Mouse (Mus musculus): ENCODE results near the gene Duoxa2. TPM values are rescaled to one million over a fixed set of nuclear protein-coding genes. Genes with fewer than 3 reads are reported as not detected.

Gene Duoxa2
- polyA plus RNA-seq (2014; fragmentation: Nextera tagmentation; extraction: Ambion mirVana) = not detected in 2 replicates

- H3K4me1 ChIP-seq (ENCODE audit: control insufficient read depth, insufficient read depth, low read length) = peaks cover 8% of the 10 kb centered on the region; the same call in 1 of the 2 replicates
- WGBS = 2% methylated on average over 43 of the region's 43 CpGs
Observed at GRCm38 (mm10) chr2:122298596-122299490, at the start of gene Duoxa2. Gene Duoxa2, plus strand, starts transcription at chr2:122298900.

GRCm38 (mm10) chr2:122255997-122256396 lies 42.7 kb upstream of the Duoxa2 start:
- ATAC-seq (ENCODE audit: insufficient number of reproducible peaks, low FRiP score, low TSS enrichment, low read depth) = no peak
- 94% methylated on average over 5 of the region's 5 CpGs for WGBS
- Histone ChIP-seq H3K36me3 (ENCODE audit: control insufficient read depth, insufficient read depth, low read length) (no peaks in the 10 kb centered on the region), H3K9ac (ENCODE audit: low read length) (no peak overlapping the region), H3K9me3 (ENCODE audit: control insufficient read depth, low read length) (no peaks in the 10 kb centered on the region), H3K4me2 (ENCODE audit: low read depth, severe bottlenecking) (no peak overlapping the region), H3K27ac (replicated peaks; ENCODE audit: low read depth, low read length) (no peak overlapping the region), H3K4me3 (ENCODE audit: low read depth, low read length) (no peak overlapping the region), H3K27me3 (ENCODE audit: control insufficient read depth, insufficient read depth, low read length) (no peaks in the 10 kb centered on the region), H3K4me1 (ENCODE audit: control insufficient read depth, insufficient read depth, low read length) (no peaks in the 10 kb centered on the region)
- no peak for DNase-seq (ENCODE audit: low spot score)

More at GRCm38 (mm10) chr2:122298596-122299490, at the start of gene Duoxa2:
- Histone ChIP-seq H3K9me3 (ENCODE audit: control insufficient read depth, low read length) (no peaks in the 10 kb centered on the region), H3K4me2 (ENCODE audit: low read depth, severe bottlenecking) (peak within 1 kb of the TSS; percentile 31), H3K36me3 (ENCODE audit: control insufficient read depth, insufficient read depth, low read length) (no peaks in the 10 kb centered on the region), H3K4me3 (ENCODE audit: low read depth, low read length) (peak within 1 kb of the TSS; percentile 15; the same call in 1 of the 2 replicates), H3K27ac (replicated peaks; ENCODE audit: low read depth, low read length) (no peak within 1 kb of the TSS), H3K27me3 (ENCODE audit: control insufficient read depth, insufficient read depth, low read length) (peaks cover 85% of the 10 kb centered on the region), H3K9ac (ENCODE audit: low read length) (no peak within 1 kb of the TSS)
- DNase-seq (ENCODE audit: low spot score) (peak; percentile 65), ATAC-seq (ENCODE audit: insufficient number of reproducible peaks, low FRiP score, low TSS enrichment, low read depth) (no peak)

GRCm38 (mm10) chr2:122260729-122261128 lies 38.0 kb upstream of the Duoxa2 start:
- Histone ChIP-seq H3K4me1 (ENCODE audit: control insufficient read depth, insufficient read depth, low read length) (0 out of 2 replicates have a peak, but pooled peaks cover 2% of the 10 kb centered on the region), H3K36me3 (ENCODE audit: control insufficient read depth, insufficient read depth, low read length) (peaks cover 4% of the 10 kb centered on the region; the same call in 1 of the 2 replicates), H3K27ac (replicated peaks; ENCODE audit: low read depth, low read length) (no peak overlapping the region), H3K9ac (ENCODE audit: low read length) (no peak overlapping the region), H3K4me3 (ENCODE audit: low read depth, low read length) (no peak overlapping the region), H3K27me3 (ENCODE audit: control insufficient read depth, insufficient read depth, low read length) (no peaks in the 10 kb centered on the region), H3K4me2 (ENCODE audit: low read depth, severe bottlenecking) (no peak overlapping the region), H3K9me3 (ENCODE audit: control insufficient read depth, low read length) (no peaks in the 10 kb centered on the region)
- WGBS = 81% methylated on average over 5 of the region's 5 CpGs
- ATAC-seq (ENCODE audit: insufficient number of reproducible peaks, low FRiP score, low TSS enrichment, low read depth) = no peak
- no peak for DNase-seq (ENCODE audit: low spot score)

GRCm38 (mm10) chr2:122264690-122265089 lies 34.0 kb upstream of the Duoxa2 start:
- no peaks in the 10 kb centered on the region for H3K27me3 ChIP-seq (ENCODE audit: control insufficient read depth, insufficient read depth, low read length)
- no peak overlapping the region for H3K4me3 ChIP-seq (ENCODE audit: low read depth, low read length)
- WGBS = 81% methylated on average over 3 of the region's 3 CpGs
- no peak overlapping the region for H3K9ac ChIP-seq (ENCODE audit: low read length)
- no peak overlapping the region for H3K4me2 ChIP-seq (ENCODE audit: low read depth, severe bottlenecking)
- H3K9me3 ChIP-seq (ENCODE audit: control insufficient read depth, low read length) = no peaks in the 10 kb centered on the region
- DNase-seq (ENCODE audit: low spot score) = no peak
- H3K4me1 ChIP-seq (ENCODE audit: control insufficient read depth, insufficient read depth, low read length) = 0 out of 2 replicates have a peak, but pooled peaks cover 2% of the 10 kb centered on the region
- ATAC-seq (ENCODE audit: insufficient number of reproducible peaks, low FRiP score, low TSS enrichment, low read depth) = no peak
- peaks cover 4% of the 10 kb centered on the region; the same call in 1 of the 2 replicates for H3K36me3 ChIP-seq (ENCODE audit: control insufficient read depth, insufficient read depth, low read length)
- H3K27ac ChIP-seq (replicated peaks; ENCODE audit: low read depth, low read length) = no peak overlapping the region

- no peak overlapping the region for H3K27ac ChIP-seq (replicated peaks; ENCODE audit: low read depth, low read length)
- 91% methylated on average over 7 of the region's 7 CpGs for WGBS
- H3K9ac ChIP-seq (ENCODE audit: low read length) = no peak overlapping the region
- DNase-seq (ENCODE audit: low spot score) (no peak), ATAC-seq (ENCODE audit: insufficient number of reproducible peaks, low FRiP score, low TSS enrichment, low read depth) (no peak)
- H3K4me3 ChIP-seq (ENCODE audit: low read depth, low read length) = no peak overlapping the region
- H3K36me3 ChIP-seq (ENCODE audit: control insufficient read depth, insufficient read depth, low read length) = peaks cover 2% of the 10 kb centered on the region; the same call in 1 of the 2 replicates
- H3K27me3 ChIP-seq (ENCODE audit: control insufficient read depth, insufficient read depth, low read length) = no peaks in the 10 kb centered on the region
- no peak overlapping the region for H3K4me2 ChIP-seq (ENCODE audit: low read depth, severe bottlenecking)
- no peaks in the 10 kb centered on the region for H3K9me3 ChIP-seq (ENCODE audit: control insufficient read depth, low read length)
- H3K4me1 ChIP-seq (ENCODE audit: control insufficient read depth, insufficient read depth, low read length) = 0 out of 2 replicates have a peak, but pooled peaks cover 2% of the 10 kb centered on the region
Observed at GRCm38 (mm10) chr2:122266407-122267193, 32.1 kb upstream of the Duoxa2 start.

GRCm38 (mm10) chr2:122278769-122279168 lies 19.9 kb upstream of the Duoxa2 start:
- no peaks in the 10 kb centered on the region for H3K4me1 ChIP-seq (ENCODE audit: control insufficient read depth, insufficient read depth, low read length)
- no peak overlapping the region for H3K9ac ChIP-seq (ENCODE audit: low read length)
- H3K9me3 ChIP-seq (ENCODE audit: control insufficient read depth, low read length) = no peaks in the 10 kb centered on the region
- no peak overlapping the region for H3K27ac ChIP-seq (replicated peaks; ENCODE audit: low read depth, low read length)
- no peak overlapping the region for H3K4me3 ChIP-seq (ENCODE audit: low read depth, low read length)
- DNase-seq (ENCODE audit: low spot score) (no peak), ATAC-seq (ENCODE audit: insufficient number of reproducible peaks, low FRiP score, low TSS enrichment, low read depth) (no peak)
- WGBS = 93% methylated on average over 3 of the region's 3 CpGs
- H3K36me3 ChIP-seq (ENCODE audit: control insufficient read depth, insufficient read depth, low read length) = no peaks in the 10 kb centered on the region
- no peaks in the 10 kb centered on the region for H3K27me3 ChIP-seq (ENCODE audit: control insufficient read depth, insufficient read depth, low read length)
- no peak overlapping the region for H3K4me2 ChIP-seq (ENCODE audit: low read depth, severe bottlenecking)

GRCm38 (mm10) chr2:122284091-122284490 lies 14.6 kb upstream of the Duoxa2 start:
- H3K4me1 ChIP-seq (ENCODE audit: control insufficient read depth, insufficient read depth, low read length) = no peaks in the 10 kb centered on the region
- H3K27me3 ChIP-seq (ENCODE audit: control insufficient read depth, insufficient read depth, low read length) = no peaks in the 10 kb centered on the region
- DNase-seq (ENCODE audit: low spot score) = no peak

GRCm38 (mm10) chr2:122286137-122286536 lies 12.6 kb upstream of the Duoxa2 start:
- Histone ChIP-seq H3K4me1 (ENCODE audit: control insufficient read depth, insufficient read depth, low read length) (no peaks in the 10 kb centered on the region), H3K4me3 (ENCODE audit: low read depth, low read length) (no peak overlapping the region), H3K4me2 (ENCODE audit: low read depth, severe bottlenecking) (no peak overlapping the region), H3K9me3 (ENCODE audit: control insufficient read depth, low read length) (no peaks in the 10 kb centered on the region), H3K36me3 (ENCODE audit: control insufficient read depth, insufficient read depth, low read length) (no peaks in the 10 kb centered on the region), H3K9ac (ENCODE audit: low read length) (no peak overlapping the region), H3K27ac (replicated peaks; ENCODE audit: low read depth, low read length) (no peak overlapping the region), H3K27me3 (ENCODE audit: control insufficient read depth, insufficient read depth, low read length) (no peaks in the 10 kb centered on the region)
- ATAC-seq (ENCODE audit: insufficient number of reproducible peaks, low FRiP score, low TSS enrichment, low read depth) = no peak
- no peak for DNase-seq (ENCODE audit: low spot score)
- 78% methylated on average over 7 of the region's 7 CpGs for WGBS

More at GRCm38 (mm10) chr2:122284091-122284490, 14.6 kb upstream of the Duoxa2 start:
- ATAC-seq (ENCODE audit: insufficient number of reproducible peaks, low FRiP score, low TSS enrichment, low read depth) = no peak
- H3K9ac ChIP-seq (ENCODE audit: low read length) = no peak overlapping the region
- H3K9me3 ChIP-seq (ENCODE audit: control insufficient read depth, low read length) = no peaks in the 10 kb centered on the region
- no peaks in the 10 kb centered on the region for H3K36me3 ChIP-seq (ENCODE audit: control insufficient read depth, insufficient read depth, low read length)
- no peak overlapping the region for H3K4me3 ChIP-seq (ENCODE audit: low read depth, low read length)
- 85% methylated on average over 9 of the region's 9 CpGs for WGBS
- no peak overlapping the region for H3K27ac ChIP-seq (replicated peaks; ENCODE audit: low read depth, low read length)
- H3K4me2 ChIP-seq (ENCODE audit: low read depth, severe bottlenecking) = no peak overlapping the region
